Mouse (Mus musculus) forebrain, embryonic 15.5 days (tissue): ENCODE data around the gene Rtn4rl1. TPM values are rescaled to one million over a fixed set of nuclear protein-coding genes. Genes with fewer than 3 reads are reported as not detected.
A peak's percentile ranks its signal among the peaks of the same experiment; 100 is the strongest.
"Not testable (repeated sequence)": the region's sequence is repeated elsewhere in the genome, so short reads cannot be mapped to it uniquely, and the experiment has no call there.

Experiments
- ATAC-seq: fragments of 200-750 bp; cut with Nextera tagmentation; replicated peaks from 2 replicates; pipeline ENCODE4 v1.8.0; 2017; ENCODE audit warnings: mild to moderate bottlenecking, moderate TSS enrichment, moderate library complexity
- H3K27ac ChIP-seq: fragments of 300-500 bp; sonication (generic); replicated peaks from 2 replicates; pipeline ENCODE4 v1.5.1; 2015; ENCODE audit warnings: mild to moderate bottlenecking, inconsistent platforms
- H3K27me3 ChIP-seq: fragments of 300-500 bp; sonication (generic); 2 replicates; pipeline ENCODE4 v1.6.1; 2015; ENCODE audit warnings: inconsistent platforms
- H3K36me3 ChIP-seq: fragments of 300-500 bp; sonication (generic); 2 replicates; pipeline ENCODE4 v1.6.1; 2015; ENCODE audit warnings: mild to moderate bottlenecking, inconsistent platforms
- H3K4me1 ChIP-seq: fragments of 300-500 bp; sonication (generic); 2 replicates; pipeline ENCODE4 v1.6.1; 2015; ENCODE audit warnings: inconsistent platforms
- H3K4me2 ChIP-seq: fragments of 300-500 bp; sonication (generic); replicated peaks from 2 replicates; pipeline ENCODE4 v1.6.1; 2015; ENCODE audit warnings: mild to moderate bottlenecking, inconsistent platforms
- H3K4me3 ChIP-seq: fragments of 300-500 bp; sonication (generic); 2 replicates; pipeline ENCODE4 v1.5.1; 2015; ENCODE audit warnings: mild to moderate bottlenecking, inconsistent platforms
- H3K9ac ChIP-seq: fragments of 300-500 bp; sonication (generic); replicated peaks from 2 replicates; pipeline ENCODE4 v1.6.1; 2015; ENCODE audit warnings: mild to moderate bottlenecking, inconsistent platforms
- H3K9me3 ChIP-seq: fragments of 300-500 bp; sonication (generic); 2 replicates; pipeline ENCODE4 v1.6.1; 2016; ENCODE audit warnings: inconsistent platforms
- WGBS: fragments of 180-500 bp; shearing (Covaris S2); methylation state at CpG from one replicate; pipeline ENCODE4 v1.1.7; 2015; ENCODE audit warnings: mixed read lengths; 5-methylcytosine and 5-hydroxymethylcytosine counted together
- polyA plus RNA-seq: library from polyadenylated mRNA; unstranded; fragments of >200 nt; fragmentation: Nextera tagmentation; extraction: Ambion mirVana; gene quantifications from 2 replicates; pipeline ENCODE4 v1.2.1, GENCODE M21; 2015

The Rtn4rl1 gene
- polyA plus RNA-seq, 1 experiment from 2014 or later: 5.6 TPM

DNA sequence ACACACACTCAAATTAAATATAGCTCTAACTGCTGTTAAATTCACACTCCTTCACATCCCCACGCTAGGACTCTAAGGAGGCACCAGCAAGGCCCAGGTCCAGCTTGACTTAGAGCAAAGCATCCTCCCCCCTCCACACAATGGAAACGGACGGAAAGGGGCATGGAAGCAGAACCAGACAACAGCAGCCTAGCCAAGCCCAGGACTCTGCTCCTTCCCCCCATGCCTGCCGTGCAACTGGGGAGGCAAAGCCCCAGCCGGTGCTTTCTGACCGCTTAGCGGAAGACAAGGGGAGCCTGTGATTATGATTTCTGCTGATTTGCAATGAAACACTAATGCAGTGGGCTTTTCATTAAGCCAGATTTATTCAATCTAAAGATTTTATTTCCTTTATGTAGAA is 84.5 kb downstream of the Rtn4rl1 start:
- peaks cover 44% of the 10 kb centered on the region for H3K4me1 ChIP-seq
- no peak overlapping the region for H3K9ac ChIP-seq
- no peak overlapping the region for H3K4me2 ChIP-seq
- H3K4me3 ChIP-seq: no peak overlapping the region
- no peak for ATAC-seq
- WGBS: 38% methylated on average over 7 of the region's 7 CpGs
- H3K36me3 ChIP-seq: no peaks in the 10 kb centered on the region
- no peaks in the 10 kb centered on the region for H3K9me3 ChIP-seq
- H3K27ac ChIP-seq: no peak overlapping the region
- peaks cover 20% of the 10 kb centered on the region for H3K27me3 ChIP-seq

DNA sequence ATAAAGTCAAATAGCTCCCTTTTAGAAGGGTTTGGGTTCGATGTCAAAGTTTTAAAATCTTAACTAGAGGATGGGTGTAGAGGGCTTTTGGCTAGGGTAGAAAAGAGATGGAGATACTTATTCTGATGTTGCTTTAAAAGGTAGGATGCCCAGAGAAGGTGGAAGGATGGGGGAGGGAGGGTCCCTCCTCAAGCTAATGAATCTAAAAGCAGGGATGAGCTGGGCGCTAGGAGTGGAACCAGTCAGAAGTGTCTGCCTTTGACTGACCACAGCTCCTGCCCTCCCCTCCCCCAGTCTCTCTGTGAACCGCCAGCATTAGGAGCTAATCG is 85.4 kb downstream of the Rtn4rl1 start:
- WGBS: 7% methylated on average over 4 of the region's 4 CpGs
- H3K4me2 ChIP-seq: peak overlapping the region; percentile 29
- H3K36me3 ChIP-seq: no peaks in the 10 kb centered on the region
- no peak overlapping the region for H3K9ac ChIP-seq
- peaks cover 25% of the 10 kb centered on the region for H3K27me3 ChIP-seq
- peaks cover 37% of the 10 kb centered on the region for H3K4me1 ChIP-seq
- no peak for ATAC-seq
- no peak overlapping the region for H3K27ac ChIP-seq
- H3K4me3 ChIP-seq: no peak overlapping the region
- H3K9me3 ChIP-seq: no peaks in the 10 kb centered on the region

DNA sequence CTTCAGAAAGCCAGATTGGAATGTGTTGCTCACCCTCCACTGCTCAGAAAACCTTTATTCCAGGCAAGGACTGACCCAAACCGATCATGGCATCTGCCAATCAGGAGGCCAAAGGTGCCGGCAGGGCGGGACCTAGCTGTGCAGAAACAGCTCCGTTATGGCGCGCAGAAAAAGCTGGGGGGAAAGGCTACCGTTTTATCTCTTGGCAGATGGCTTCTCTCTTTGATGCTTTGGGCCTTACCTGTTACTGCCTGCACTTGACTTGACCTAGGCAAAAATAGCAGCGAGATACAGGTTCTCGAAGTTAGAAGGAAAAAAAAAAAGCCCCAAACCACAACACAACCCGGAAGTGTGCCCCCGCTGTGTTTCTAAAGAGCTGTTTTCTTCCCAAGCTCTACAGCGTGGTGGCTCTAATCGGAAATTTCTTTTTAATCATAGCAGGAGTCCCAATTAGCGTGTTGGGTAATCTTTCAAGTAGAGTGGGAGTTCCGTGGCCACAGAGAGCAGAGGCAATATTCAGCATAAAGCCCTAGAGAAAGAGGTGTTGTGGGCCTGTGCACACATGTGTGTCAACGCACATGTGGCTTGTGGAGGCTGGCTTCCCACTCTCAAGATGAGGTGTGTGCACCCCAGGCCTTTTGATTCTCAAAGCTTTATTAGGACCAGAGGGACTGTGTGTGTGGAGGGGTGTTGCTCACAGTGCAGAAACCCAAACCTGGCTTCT is 85.9 kb downstream of the Rtn4rl1 start:
- Histone ChIP-seq H3K4me1 (peaks cover 37% of the 10 kb centered on the region), H3K36me3 (no peaks in the 10 kb centered on the region), H3K4me2 (peak overlapping the region; percentile 29), H3K27ac (no peak overlapping the region), H3K9ac (0 out of 2 replicates have a peak overlapping the region, but pooled peaks have one; percentile 14), H3K9me3 (no peaks in the 10 kb centered on the region), H3K4me3 (no peak overlapping the region), H3K27me3 (peaks cover 25% of the 10 kb centered on the region)
- WGBS: 2% methylated on average over 16 of the region's 16 CpGs
- no peak for ATAC-seq

DNA sequence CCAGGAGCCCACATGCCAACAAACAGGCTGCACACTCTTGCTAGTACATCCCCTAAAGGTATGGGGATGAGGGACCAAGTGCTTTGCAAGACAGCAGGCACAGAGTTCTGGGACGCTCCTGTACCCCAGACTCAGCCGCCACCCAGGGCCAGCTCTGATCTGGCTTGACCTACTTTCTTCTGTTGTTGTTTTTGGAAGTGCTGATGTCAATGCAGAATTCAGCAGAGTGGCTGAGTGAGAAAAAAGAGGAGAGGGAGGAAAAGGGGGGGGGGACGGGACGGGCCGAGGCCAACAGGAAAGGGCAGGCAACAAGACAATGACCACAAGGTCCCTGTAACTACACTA is 86.5 kb downstream of the Rtn4rl1 start:
- H3K4me2 ChIP-seq: no peak overlapping the region
- no peak overlapping the region for H3K27ac ChIP-seq
- peaks cover 34% of the 10 kb centered on the region for H3K4me1 ChIP-seq
- H3K9ac ChIP-seq: no peak overlapping the region
- no peak overlapping the region for H3K4me3 ChIP-seq
- ATAC-seq: no peak
- WGBS: 34% methylated on average over 5 of the region's 5 CpGs
- peaks cover 25% of the 10 kb centered on the region for H3K27me3 ChIP-seq
- no peaks in the 10 kb centered on the region for H3K36me3 ChIP-seq
- no peaks in the 10 kb centered on the region for H3K9me3 ChIP-seq

DNA sequence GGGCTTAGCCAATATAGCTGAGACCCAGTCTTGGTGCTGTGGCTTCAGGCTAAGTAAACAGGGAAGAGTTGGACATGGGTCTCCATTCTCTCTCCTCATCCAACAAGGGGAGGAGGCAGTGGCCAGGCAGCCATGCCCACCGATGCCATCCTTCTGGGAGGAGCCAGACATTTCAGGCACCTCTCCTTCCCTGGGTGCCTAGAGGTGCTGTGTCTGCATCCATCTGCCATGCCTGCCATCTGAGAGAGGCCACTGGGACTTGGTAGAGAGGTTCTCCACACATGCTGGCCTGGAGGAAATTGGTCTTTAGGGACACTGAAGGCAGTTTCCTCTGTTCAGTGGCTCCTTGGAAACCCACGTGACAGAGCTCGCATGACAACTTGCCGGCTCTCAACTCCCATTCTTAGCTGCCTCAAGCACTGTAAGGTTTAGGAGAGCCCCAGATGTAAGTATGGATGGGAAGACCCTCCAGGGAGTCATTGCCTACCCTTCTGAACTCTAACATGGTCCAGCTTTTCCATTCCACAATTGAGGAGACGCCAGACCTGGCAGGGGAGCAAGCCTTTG is 86.9 kb downstream of the Rtn4rl1 start:
- Histone ChIP-seq H3K36me3 (no peaks in the 10 kb centered on the region), H3K27me3 (peaks cover 25% of the 10 kb centered on the region), H3K9ac (no peak overlapping the region), H3K27ac (no peak overlapping the region), H3K4me2 (no peak overlapping the region), H3K4me3 (no peak overlapping the region), H3K4me1 (peaks cover 34% of the 10 kb centered on the region), H3K9me3 (no peaks in the 10 kb centered on the region)
- 43% methylated on average over 5 of the region's 5 CpGs for WGBS
- no peak for ATAC-seq

DNA sequence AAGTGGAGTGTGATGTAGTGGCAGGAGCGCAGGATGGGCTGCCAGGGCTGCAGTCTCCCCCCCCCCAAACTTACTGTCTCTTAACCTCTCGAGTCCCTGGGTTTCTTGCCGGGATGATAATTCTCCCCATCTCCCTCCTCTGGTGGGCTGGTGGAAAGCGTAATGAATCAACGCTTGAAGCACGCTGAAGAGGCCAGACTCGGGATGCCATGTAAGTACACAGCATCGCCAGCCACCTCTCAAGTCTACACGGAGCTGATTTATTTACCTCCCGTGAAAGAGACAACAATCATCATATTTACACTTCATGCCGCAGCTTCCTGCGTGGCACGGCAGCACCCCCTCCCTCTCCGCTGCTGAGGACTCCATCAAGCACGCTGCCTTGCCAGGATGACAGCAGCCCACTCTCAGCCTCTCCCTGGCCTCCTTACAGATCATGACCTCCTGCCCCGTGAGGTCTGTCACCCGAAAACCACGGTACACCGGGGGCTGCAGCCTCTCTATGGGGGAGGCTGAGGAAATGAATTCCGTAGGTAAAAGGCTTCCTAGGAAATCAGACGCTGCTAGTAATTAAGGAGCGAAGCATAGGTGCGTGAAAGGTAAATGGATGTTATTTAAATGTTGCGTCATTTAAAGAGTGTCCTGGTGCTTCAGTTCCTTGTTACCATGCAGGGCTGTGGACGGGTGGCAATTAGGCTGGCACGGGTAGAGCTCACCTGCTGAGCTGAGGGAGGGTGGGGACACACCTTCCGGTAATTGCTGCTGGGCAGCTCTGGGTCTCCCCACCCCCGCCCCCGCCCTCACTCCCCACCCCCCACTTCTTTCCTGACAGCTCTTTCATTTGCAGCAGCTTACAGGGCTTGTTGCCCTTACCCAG is 88.0 kb downstream of the Rtn4rl1 start:
- H3K9ac ChIP-seq: peak overlapping the region; percentile 43
- H3K4me1 ChIP-seq: peaks cover 34% of the 10 kb centered on the region
- 6% methylated on average over 29 of the region's 29 CpGs for WGBS
- H3K4me3 ChIP-seq: peak overlapping the region; percentile 22
- ATAC-seq: 0 out of 2 replicates have a peak, but pooled peaks have one; percentile 46
- peak overlapping the region; percentile 28; the same call in 1 of the 2 replicates for H3K27ac ChIP-seq
- H3K27me3 ChIP-seq: peaks cover 25% of the 10 kb centered on the region
- no peaks in the 10 kb centered on the region for H3K36me3 ChIP-seq
- H3K9me3 ChIP-seq: no peaks in the 10 kb centered on the region
- H3K4me2 ChIP-seq: peak overlapping the region; percentile 44

DNA sequence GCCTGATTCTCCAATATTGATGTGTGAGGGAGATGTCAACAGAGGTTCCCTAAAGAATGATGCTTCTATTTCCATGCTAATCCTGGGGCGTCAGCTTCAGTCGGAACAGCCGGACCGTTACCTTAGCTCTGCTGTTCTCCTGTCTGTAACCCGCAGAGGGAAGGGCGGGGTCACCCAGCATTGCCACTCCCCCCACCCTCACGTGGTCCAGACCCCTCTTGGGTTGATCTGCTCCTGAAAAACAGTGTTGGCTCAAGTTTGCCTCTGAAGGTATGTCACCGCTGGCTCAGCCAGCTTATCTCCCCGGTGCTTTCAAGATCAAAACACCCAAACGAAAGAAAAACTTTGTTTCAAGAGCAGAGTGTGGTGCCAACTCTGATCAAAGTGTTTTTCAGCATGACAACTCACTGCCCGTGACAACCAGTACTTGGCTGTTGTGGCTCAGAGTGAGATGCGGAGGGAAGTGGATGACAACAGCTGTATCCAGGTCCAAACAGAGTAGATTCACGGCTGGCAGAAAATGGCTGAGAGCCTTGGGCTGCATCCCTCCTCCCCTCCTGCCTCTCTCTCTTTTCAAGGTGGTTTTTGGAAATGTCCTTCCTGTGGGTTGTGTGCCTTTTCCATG is 89.0 kb downstream of the Rtn4rl1 start:
- Histone ChIP-seq H3K4me2 (peak overlapping the region; percentile 44; the same call in 1 of the 2 replicates), H3K36me3 (no peaks in the 10 kb centered on the region), H3K4me3 (no peak overlapping the region), H3K9ac (no peak overlapping the region), H3K9me3 (no peaks in the 10 kb centered on the region), H3K27ac (no peak overlapping the region), H3K27me3 (peaks cover 25% of the 10 kb centered on the region), H3K4me1 (peaks cover 34% of the 10 kb centered on the region)
- 0 out of 2 replicates have a peak, but pooled peaks have one; percentile 23 for ATAC-seq
- 7% methylated on average over 13 of the region's 13 CpGs for WGBS

DNA sequence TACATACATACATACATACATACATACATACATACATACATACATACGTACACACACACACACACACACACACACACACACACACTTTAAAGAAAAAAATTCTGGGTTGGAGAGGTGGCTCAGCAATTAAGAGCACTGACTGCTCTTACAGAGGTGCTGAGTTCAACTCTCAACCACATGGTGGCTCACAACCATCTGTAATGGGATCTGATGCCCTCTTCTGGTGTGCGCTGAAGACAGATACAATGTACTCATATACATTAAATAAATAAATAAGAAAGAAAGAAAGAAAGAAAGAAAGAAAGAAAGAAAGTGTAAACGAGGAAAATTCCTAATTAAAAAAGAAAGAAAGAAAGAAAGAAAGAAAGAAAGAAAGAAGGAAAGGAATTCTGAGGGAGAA is 90.2 kb downstream of the Rtn4rl1 start:
- 62% methylated on average over 3 of the region's 3 CpGs for WGBS
- H3K27ac ChIP-seq, H3K9ac ChIP-seq, ATAC-seq, H3K9me3 ChIP-seq, H3K4me3 ChIP-seq, H3K36me3 ChIP-seq, H3K4me2 ChIP-seq: not testable (repeated sequence)
- Histone ChIP-seq H3K4me1 (peaks cover 34% of the 10 kb centered on the region), H3K27me3 (peaks cover 25% of the 10 kb centered on the region)

DNA sequence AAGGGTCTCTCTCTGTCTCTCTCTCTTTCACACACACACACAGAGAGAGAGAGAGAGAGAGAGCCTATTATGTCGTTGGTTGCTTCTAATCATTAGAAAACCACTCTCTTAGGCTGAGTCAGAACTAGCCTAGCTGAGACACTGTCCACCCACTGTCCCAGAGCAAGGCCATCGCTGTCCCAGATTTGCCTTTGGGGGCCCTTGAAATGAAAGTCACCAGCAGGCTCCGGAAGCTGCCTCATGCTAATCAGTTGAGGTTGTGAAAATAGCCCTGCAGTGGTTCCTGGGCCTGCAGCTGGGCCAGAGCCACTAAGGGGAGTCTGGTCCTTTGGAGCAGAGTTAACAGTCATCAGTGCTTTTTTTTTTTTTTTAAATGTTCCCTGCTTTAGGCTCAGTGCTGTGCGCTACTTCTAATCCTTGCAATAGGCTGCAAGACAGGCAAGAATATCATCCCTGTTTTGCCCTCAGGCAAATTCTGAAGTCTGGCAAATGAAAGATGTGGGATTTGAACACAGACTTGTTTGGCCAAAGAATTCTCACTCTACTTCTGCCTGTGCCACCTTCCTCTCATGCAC is 92.4 kb downstream of the Rtn4rl1 start:
- Histone ChIP-seq H3K36me3 (no peaks in the 10 kb centered on the region), H3K4me3 (no peak overlapping the region), H3K27ac (no peak overlapping the region), H3K9me3 (no peaks in the 10 kb centered on the region), H3K27me3 (peaks cover 25% of the 10 kb centered on the region), H3K4me1 (peaks cover 26% of the 10 kb centered on the region), H3K9ac (no peak overlapping the region), H3K4me2 (no peak overlapping the region)
- WGBS: 45% methylated on average over 4 of the region's 4 CpGs
- no peak for ATAC-seq

DNA sequence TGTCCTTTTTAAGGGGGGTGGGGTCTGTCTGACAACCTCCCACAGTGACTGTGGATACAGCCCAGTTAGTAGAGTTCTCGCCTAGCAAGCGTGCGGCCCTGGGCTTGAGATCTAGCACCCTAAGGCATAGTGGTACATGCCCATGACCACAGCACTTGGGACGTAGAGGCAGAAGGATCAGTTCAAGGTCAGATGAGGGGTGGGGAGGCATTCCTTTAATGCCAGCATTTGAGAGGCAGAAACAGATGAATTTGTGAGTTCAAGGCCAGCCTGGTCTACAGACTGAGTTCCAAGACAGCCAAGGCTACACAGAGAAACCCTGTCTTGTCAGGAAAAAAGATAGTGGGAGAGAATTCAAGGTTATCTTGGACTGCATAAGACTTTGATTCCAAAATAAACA is 93.3 kb downstream of the Rtn4rl1 start:
- WGBS: 91% methylated on average over 4 of the region's 4 CpGs
- Histone ChIP-seq H3K4me1 (peaks cover 27% of the 10 kb centered on the region), H3K27ac (no peak overlapping the region), H3K4me3 (no peak overlapping the region), H3K36me3 (no peaks in the 10 kb centered on the region), H3K9me3 (no peaks in the 10 kb centered on the region), H3K4me2 (no peak overlapping the region), H3K9ac (no peak overlapping the region), H3K27me3 (peaks cover 18% of the 10 kb centered on the region)
- ATAC-seq: no peak

DNA sequence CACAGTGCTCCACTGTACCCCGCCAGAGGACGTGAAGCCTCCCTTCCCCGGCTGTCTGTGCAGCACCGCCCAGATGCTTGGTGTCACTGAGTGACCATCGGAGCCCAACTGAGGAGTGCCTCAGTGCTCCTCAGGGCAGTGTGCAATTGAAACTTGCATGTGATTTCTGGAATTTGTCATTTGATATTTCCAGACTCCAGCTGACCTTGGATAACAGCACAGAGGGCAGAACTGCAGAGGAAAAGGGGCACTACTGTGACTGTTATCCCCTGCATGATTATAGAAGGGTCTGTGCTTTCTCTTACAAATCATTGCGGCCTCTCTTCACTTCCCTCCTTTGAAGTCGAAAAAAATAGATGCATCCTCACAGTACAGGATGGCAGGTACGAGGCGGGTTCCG is 94.4 kb downstream of the Rtn4rl1 start:
- WGBS: 78% methylated on average over 10 of the region's 10 CpGs
- H3K4me2 ChIP-seq: no peak overlapping the region
- no peak for ATAC-seq

More for the DNA sequence above, 94.4 kb downstream of the Rtn4rl1 start:
- H3K9ac ChIP-seq: no peak overlapping the region
- no peaks in the 10 kb centered on the region for H3K9me3 ChIP-seq
- H3K4me3 ChIP-seq: no peak overlapping the region
- peaks cover 25% of the 10 kb centered on the region for H3K4me1 ChIP-seq
- H3K27ac ChIP-seq: no peak overlapping the region
- H3K36me3 ChIP-seq: no peaks in the 10 kb centered on the region
- peaks cover 12% of the 10 kb centered on the region for H3K27me3 ChIP-seq
